Mouse (Mus musculus) liver, postnatal 0 days (tissue): ENCODE results near the gene Plcd3. TPM values are rescaled to one million over a fixed set of nuclear protein-coding genes. Genes with fewer than 3 reads are reported as not detected.

ENCODE experiments used
- ATAC-seq: fragments of 200-750 bp; cut with Nextera tagmentation; 2 replicates; pipeline ENCODE4 v1.8.0; 2017; ENCODE audit warnings: mild to moderate bottlenecking, moderate library complexity
- DNase-seq: peaks from one replicate; pipeline ENCODE4 v3.0.0-alpha.2; 2016
- H3K27ac ChIP-seq: fragments of 300-500 bp; sonication (generic); 2 replicates; pipeline ENCODE4 v1.5.1; 2014; ENCODE audit warnings: antibody characterized with exemption, moderate library complexity, mild to moderate bottlenecking, low read depth
- H3K27me3 ChIP-seq: fragments of 300-500 bp; sonication (generic); 2 replicates; pipeline ENCODE4 v1.6.1; 2014; ENCODE audit warnings: low read length, control low read depth, mixed read lengths; ENCODE audit not compliant: insufficient read depth
- H3K36me3 ChIP-seq: fragments of 300-500 bp; sonication (generic); replicated peaks from 2 replicates; pipeline ENCODE4 v1.6.1; 2014; ENCODE audit warnings: mild to moderate bottlenecking, control low read depth, low read length, moderate library complexity, mixed read lengths; ENCODE audit not compliant: insufficient read depth
- H3K4me1 ChIP-seq: fragments of 300-500 bp; sonication (generic); 2 replicates; pipeline ENCODE4 v1.6.1; 2014; ENCODE audit warnings: antibody characterized with exemption, mild to moderate bottlenecking, control low read depth; ENCODE audit not compliant: insufficient read depth
- H3K4me2 ChIP-seq: fragments of 300-500 bp; sonication (generic); 2 replicates; pipeline ENCODE4 v1.6.1; 2014; ENCODE audit warnings: low read depth, mild to moderate bottlenecking, low read length, moderate library complexity, mixed read lengths
- H3K4me3 ChIP-seq: fragments of 300-500 bp; sonication (generic); 2 replicates; pipeline ENCODE4 v1.5.1; 2014; ENCODE audit warnings: low read depth, low read length
- H3K9ac ChIP-seq: fragments of 300-500 bp; sonication (generic); replicated peaks from 2 replicates; pipeline ENCODE4 v1.6.1; 2014; ENCODE audit warnings: mild to moderate bottlenecking, moderate library complexity
- H3K9me3 ChIP-seq: fragments of 300-500 bp; sonication (generic); 2 replicates; pipeline ENCODE4 v1.6.1; 2016; ENCODE audit warnings: mild to moderate bottlenecking, control low read depth, low read length, mixed read lengths
- CTCF ChIP-seq: sonication (generic); IDR thresholded peaks from 2 replicates; pipeline ENCODE4 v1.5.1; 2016; ENCODE audit warnings: antibody characterized with exemption, low read depth
- EP300 ChIP-seq: IDR thresholded peaks from 2 replicates; pipeline ENCODE4 v1.6.1; 2016; ENCODE audit warnings: antibody characterized with exemption, low read depth, mild to moderate bottlenecking
- WGBS: fragments of 180-500 bp; shearing (Covaris S2); extraction: QIAGEN DNeasy Blood & Tissue Kit; methylation state at CpG from one replicate; pipeline ENCODE4 v1.1.7; 2014; ENCODE audit not compliant: insufficient replicate concordance; 5-methylcytosine and 5-hydroxymethylcytosine counted together
- polyA plus RNA-seq: library from polyadenylated mRNA; unstranded; fragments of >200 nt; fragmentation: Nextera tagmentation; extraction: Ambion mirVana; gene quantifications from 2 replicates; pipeline ENCODE4 v1.2.1, GENCODE M21; 2015

Gene Plcd3
- polyA plus RNA-seq, 1 experiment from 2014 or later = 0.82 TPM

- 91% methylated on average over 9 of the region's 9 CpGs for WGBS
- TF ChIP-seq EP300 (no peak), CTCF (no peak)
- DNase-seq = no peak
- no peaks in the 10 kb centered on the region for H3K9me3 ChIP-seq
- no peak for ATAC-seq
- peaks cover 62% of the 10 kb centered on the region for H3K36me3 ChIP-seq
- no peak overlapping the region for H3K4me3 ChIP-seq
- H3K27me3 ChIP-seq = no peaks in the 10 kb centered on the region
- H3K4me2 ChIP-seq = no peak overlapping the region
- no peaks in the 10 kb centered on the region for H3K4me1 ChIP-seq
- H3K27ac ChIP-seq = no peak overlapping the region
- no peak overlapping the region for H3K9ac ChIP-seq
These were observed 51.3 kb downstream of the Plcd3 start for GRCm38 (mm10) chr11:103050153-103050552.

GRCm38 (mm10) chr11:103049611-103050010 lies 51.8 kb downstream of the Plcd3 start:
- Histone ChIP-seq H3K9ac (no peak overlapping the region), H3K27me3 (no peaks in the 10 kb centered on the region), H3K4me1 (no peaks in the 10 kb centered on the region), H3K4me2 (no peak overlapping the region), H3K27ac (no peak overlapping the region), H3K4me3 (no peak overlapping the region), H3K9me3 (no peaks in the 10 kb centered on the region), H3K36me3 (peaks cover 64% of the 10 kb centered on the region)
- 89% methylated on average over 5 of the region's 5 CpGs for WGBS
- no peak for ATAC-seq
- no peak for DNase-seq
- TF ChIP-seq CTCF = no peak
- no peak for TF ChIP-seq EP300

- no peak for ATAC-seq
- no peak for DNase-seq
- Histone ChIP-seq H3K27ac (no peak overlapping the region), H3K27me3 (no peaks in the 10 kb centered on the region), H3K9me3 (no peaks in the 10 kb centered on the region), H3K4me2 (no peak overlapping the region), H3K36me3 (peaks cover 60% of the 10 kb centered on the region), H3K4me3 (no peak overlapping the region), H3K4me1 (no peaks in the 10 kb centered on the region), H3K9ac (no peak overlapping the region)
- WGBS = 85% methylated on average over 8 of the region's 8 CpGs
- TF ChIP-seq EP300 (no peak), CTCF (no peak)
These were observed 55.2 kb downstream of the Plcd3 start for GRCm38 (mm10) chr11:103046286-103046685.

DNA sequence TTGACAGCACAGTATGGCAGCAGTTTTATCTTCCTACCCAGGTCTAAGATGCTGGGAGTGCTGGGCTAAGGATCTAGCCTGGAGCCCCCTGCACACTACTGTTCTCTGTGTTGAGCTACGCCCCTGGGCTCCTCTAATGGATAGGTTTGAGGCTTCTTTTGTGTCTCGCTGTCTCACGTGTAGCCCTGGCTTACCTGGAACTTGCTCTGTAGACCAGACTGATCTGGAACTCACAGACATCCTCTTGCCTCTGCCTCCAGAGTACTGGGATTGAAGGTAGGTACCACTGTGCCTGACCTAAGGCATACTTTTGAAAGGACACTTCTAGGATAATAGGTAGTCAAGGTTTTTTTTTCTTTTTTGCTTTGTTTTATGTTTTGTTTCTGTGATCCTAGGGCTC lies 57.5 kb downstream of the Plcd3 start:
- H3K27me3 ChIP-seq = no peaks in the 10 kb centered on the region
- peaks cover 44% of the 10 kb centered on the region for H3K36me3 ChIP-seq
- ATAC-seq (no peak), DNase-seq (no peak)
- no peak for TF ChIP-seq CTCF
- TF ChIP-seq EP300 = no peak
- no peaks in the 10 kb centered on the region for H3K9me3 ChIP-seq
- no peak overlapping the region for H3K27ac ChIP-seq
- H3K9ac ChIP-seq = no peak overlapping the region
- no peak overlapping the region for H3K4me3 ChIP-seq
- no peak overlapping the region for H3K4me2 ChIP-seq
- no peaks in the 10 kb centered on the region for H3K4me1 ChIP-seq
- 96% methylated on average over 3 of the region's 3 CpGs for WGBS

DNA sequence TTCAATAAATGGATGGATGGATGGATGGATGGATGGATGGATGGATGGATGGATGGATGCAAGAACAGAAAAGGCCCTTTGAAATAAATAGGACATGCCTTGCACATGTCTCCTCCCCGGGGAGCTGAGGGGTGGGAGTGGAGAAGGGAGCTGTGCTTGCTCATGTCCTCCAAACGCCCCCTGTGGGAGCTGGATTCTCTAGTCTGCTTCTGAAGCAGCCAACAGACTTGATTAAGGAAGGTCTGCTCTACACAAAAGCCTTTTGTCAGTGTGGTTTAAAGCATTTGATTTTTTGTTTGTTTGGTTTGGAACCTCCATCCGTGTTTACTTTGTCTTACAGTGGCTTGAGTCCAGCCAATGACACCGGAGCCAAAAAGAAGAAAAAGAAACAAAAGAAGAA lies 58.6 kb downstream of the Plcd3 start:
- Histone ChIP-seq H3K4me1 (no peaks in the 10 kb centered on the region), H3K9ac (no peak overlapping the region), H3K4me2 (no peak overlapping the region), H3K9me3 (no peaks in the 10 kb centered on the region), H3K27me3 (no peaks in the 10 kb centered on the region), H3K27ac (no peak overlapping the region), H3K36me3 (peaks cover 47% of the 10 kb centered on the region), H3K4me3 (no peak overlapping the region)
- 77% methylated on average over 4 of the region's 4 CpGs for WGBS
- DNase-seq (no peak), ATAC-seq (no peak)
- TF ChIP-seq CTCF (no peak), EP300 (no peak)

GRCm38 (mm10) chr11:103038037-103038436 lies 63.4 kb downstream of the Plcd3 start:
- Histone ChIP-seq H3K27me3 (no peaks in the 10 kb centered on the region), H3K4me2 (no peak overlapping the region), H3K4me3 (no peak overlapping the region), H3K27ac (no peak overlapping the region), H3K9ac (no peak overlapping the region), H3K36me3 (peaks cover 10% of the 10 kb centered on the region; the same call in 1 of the 2 replicates), H3K4me1 (peaks cover 3% of the 10 kb centered on the region; the same call in 1 of the 2 replicates), H3K9me3 (no peaks in the 10 kb centered on the region)
- WGBS = 75% methylated on average over 6 of the region's 6 CpGs
- TF ChIP-seq CTCF (no peak), EP300 (no peak)
- ATAC-seq (no peak), DNase-seq (no peak)

DNA sequence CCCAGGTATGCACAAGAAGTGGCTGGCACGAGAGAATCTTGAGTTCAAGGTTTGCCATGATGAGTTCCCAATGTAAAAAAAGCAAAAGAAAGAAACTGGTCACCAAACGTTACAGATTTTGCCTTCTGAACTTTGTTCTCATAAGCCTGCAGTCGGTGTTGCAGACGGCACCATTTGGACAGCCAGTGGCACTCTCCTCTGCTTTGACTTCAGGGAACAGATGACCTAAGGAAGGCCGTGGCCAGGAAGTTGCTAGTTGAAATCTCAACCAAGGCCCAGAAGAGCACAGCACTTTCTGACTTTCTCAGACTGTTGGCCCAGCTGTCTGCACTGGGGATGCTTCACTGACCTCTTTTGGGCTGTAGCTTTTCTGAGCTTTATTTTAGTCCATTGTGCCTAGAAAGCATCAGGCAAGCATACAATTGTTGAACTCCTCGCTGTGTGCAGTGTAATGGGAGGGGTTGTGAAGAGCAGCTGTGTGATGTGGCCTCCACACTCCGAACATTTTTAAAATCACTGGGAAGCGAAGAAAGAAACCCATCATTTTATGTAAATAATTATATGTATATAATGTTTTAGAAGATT lies 64.5 kb downstream of the Plcd3 start:
- Histone ChIP-seq H3K4me3 (no peak overlapping the region), H3K27ac (no peak overlapping the region), H3K9ac (no peak overlapping the region), H3K4me2 (no peak overlapping the region), H3K9me3 (no peaks in the 10 kb centered on the region), H3K4me1 (peaks cover 8% of the 10 kb centered on the region; the same call in 1 of the 2 replicates), H3K27me3 (no peaks in the 10 kb centered on the region), H3K36me3 (0 out of 2 replicates have a peak, but pooled peaks cover 10% of the 10 kb centered on the region)
- WGBS = 72% methylated on average over 8 of the region's 8 CpGs
- DNase-seq (no peak), ATAC-seq (no peak)
- TF ChIP-seq CTCF = no peak
- no peak for TF ChIP-seq EP300
